Mouse (Mus musculus) neural tube, embryonic 15.5 days (tissue): ENCODE measurements around the gene Sppl3. TPM values are rescaled to one million over a fixed set of nuclear protein-coding genes. Genes with fewer than 3 reads are reported as not detected.

Experiments
- ATAC-seq: fragments of 200-750 bp; cut with Nextera tagmentation; 2 replicates; pipeline ENCODE4 v1.8.0; 2017; ENCODE audit warnings: mild to moderate bottlenecking, moderate TSS enrichment, moderate library complexity; ENCODE audit not compliant: low FRiP score
- H3K27ac ChIP-seq: fragments of 300-500 bp; sonication (generic); replicated peaks from 2 replicates; pipeline ENCODE4 v1.5.1; 2015; ENCODE audit warnings: mild to moderate bottlenecking, inconsistent platforms
- H3K27me3 ChIP-seq: fragments of 300-500 bp; sonication (generic); replicated peaks from 2 replicates; pipeline ENCODE4 v1.6.1; 2015; ENCODE audit warnings: inconsistent platforms
- H3K36me3 ChIP-seq: fragments of 300-500 bp; sonication (generic); 2 replicates; pipeline ENCODE4 v1.6.1; 2015; ENCODE audit warnings: inconsistent platforms
- H3K4me1 ChIP-seq: fragments of 300-500 bp; sonication (generic); 2 replicates; pipeline ENCODE4 v1.6.1; 2015; ENCODE audit warnings: inconsistent platforms
- H3K4me2 ChIP-seq: fragments of 300-500 bp; sonication (generic); 2 replicates; pipeline ENCODE4 v1.6.1; 2015; ENCODE audit warnings: inconsistent platforms, mild to moderate bottlenecking, moderate library complexity
- H3K4me3 ChIP-seq: fragments of 300-500 bp; sonication (generic); replicated peaks from 2 replicates; pipeline ENCODE4 v1.5.1; 2015; ENCODE audit warnings: mild to moderate bottlenecking, inconsistent platforms
- H3K9ac ChIP-seq: fragments of 300-500 bp; sonication (generic); replicated peaks from 2 replicates; pipeline ENCODE4 v1.6.1; 2015; ENCODE audit warnings: mild to moderate bottlenecking, inconsistent platforms
- H3K9me3 ChIP-seq: fragments of 300-500 bp; sonication (generic); replicated peaks from 2 replicates; pipeline ENCODE4 v1.6.1; 2016; ENCODE audit warnings: inconsistent platforms
- WGBS: fragments of 180-500 bp; shearing (Covaris S2); methylation state at CpG from one replicate; pipeline ENCODE4 v1.1.7; 2015; ENCODE audit warnings: mixed read lengths; 5-methylcytosine and 5-hydroxymethylcytosine counted together
- polyA plus RNA-seq: library from polyadenylated mRNA; unstranded; fragments of >200 nt; fragmentation: Nextera tagmentation; extraction: Ambion mirVana; gene quantifications from 2 replicates; pipeline ENCODE4 v1.2.1, GENCODE M21; 2015

Gene Sppl3
- polyA plus RNA-seq, 1 experiment from 2014 or later: 30.9 TPM

DNA sequence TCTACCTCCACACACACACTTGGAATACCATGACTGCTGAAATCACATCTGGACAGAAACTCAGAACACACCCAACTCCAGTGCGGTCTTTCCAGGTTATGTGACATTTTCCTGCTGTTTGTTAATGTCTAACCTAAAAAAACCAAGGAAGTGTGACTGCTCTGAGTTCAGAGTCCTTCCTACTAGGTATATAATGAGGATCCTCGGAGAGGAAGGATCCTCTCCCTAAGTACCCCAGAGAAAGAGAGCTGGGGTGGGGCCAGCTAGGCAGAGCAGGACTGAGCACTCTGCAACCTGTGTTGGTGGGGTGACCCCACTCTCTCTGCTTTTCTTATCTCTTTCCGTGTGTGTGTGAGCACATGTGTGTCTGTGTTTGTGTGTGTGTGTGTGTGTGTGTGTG lies 136.5 kb downstream of the Sppl3 start:
- no peak for ATAC-seq

DNA sequence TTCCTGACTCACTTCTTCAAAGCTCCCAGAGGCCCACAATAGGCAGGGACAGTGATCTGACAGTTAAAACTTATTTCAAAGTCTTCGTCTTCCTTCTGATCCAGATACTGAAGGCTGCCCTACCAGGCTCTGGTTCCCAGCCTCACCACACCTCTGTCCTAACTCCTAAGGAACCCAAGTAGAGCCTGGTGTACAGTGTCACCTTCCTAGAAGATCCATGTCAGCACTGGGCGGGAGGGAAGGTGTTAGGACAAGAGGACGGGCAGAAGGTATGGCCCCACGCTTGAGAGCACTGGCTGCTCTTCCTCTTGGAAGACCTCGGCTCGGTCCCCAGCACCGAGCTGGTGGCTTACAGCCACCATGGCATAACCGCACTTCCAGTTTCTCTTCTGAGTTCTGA lies 137.4 kb downstream of the Sppl3 start:
- H3K4me2 ChIP-seq: no peak overlapping the region
- H3K9ac ChIP-seq: no peak overlapping the region
- H3K27me3 ChIP-seq: no peaks in the 10 kb centered on the region
- peaks cover 10% of the 10 kb centered on the region for H3K4me1 ChIP-seq
- ATAC-seq: no peak
- 96% methylated on average over 8 of the region's 8 CpGs for WGBS
- H3K9me3 ChIP-seq: no peaks in the 10 kb centered on the region
- no peak overlapping the region for H3K4me3 ChIP-seq
- H3K27ac ChIP-seq: no peak overlapping the region
- peaks cover 68% of the 10 kb centered on the region for H3K36me3 ChIP-seq

More for the DNA sequence above, 136.5 kb downstream of the Sppl3 start:
- Histone ChIP-seq H3K27me3 (no peaks in the 10 kb centered on the region), H3K9ac (no peak overlapping the region), H3K9me3 (no peaks in the 10 kb centered on the region), H3K4me3 (no peak overlapping the region), H3K27ac (no peak overlapping the region), H3K36me3 (peaks cover 68% of the 10 kb centered on the region), H3K4me2 (no peak overlapping the region), H3K4me1 (peaks cover 8% of the 10 kb centered on the region)
- WGBS: 92% methylated on average over 3 of the region's 3 CpGs

Other genes starting within 250 kb of the Sppl3 start
- 30.3 and 41.1 TPM in 2 replicates for gene Ankrd13a, start 236.5 kb upstream of the Sppl3 start, polyA plus RNA-seq
- gene Git2, start 235.6 kb upstream of the Sppl3 start, polyA plus RNA-seq: 47.7 and 53.4 TPM in 2 replicates
- 254 and 302 TPM in 2 replicates for gene 1500011B03Rik, start 187.7 kb upstream of the Sppl3 start, polyA plus RNA-seq
- gene 4930519G04Rik, start 157.5 kb upstream of the Sppl3 start, polyA plus RNA-seq: not detected in 2 replicates
- gene Gm9936, start 152.5 kb upstream of the Sppl3 start, polyA plus RNA-seq: 2.0 and 2.1 TPM in 2 replicates
- gene Oasl2, start 114.2 kb upstream of the Sppl3 start, polyA plus RNA-seq: 4.2 and 22.0 TPM in 2 replicates
- gene Oasl1, start 87.9 kb upstream of the Sppl3 start, polyA plus RNA-seq: 0.79 and 1.2 TPM in 2 replicates
- 138 and 147 TPM in 2 replicates for gene 2210016L21Rik, start 69.0 kb upstream of the Sppl3 start, polyA plus RNA-seq
- gene Hnf1a, start 40.0 kb upstream of the Sppl3 start, polyA plus RNA-seq: 0.05 and 1.6 TPM in 2 replicates
- gene Gm10401, start 87.2 kb downstream of the Sppl3 start, polyA plus RNA-seq: 36.7 and 40.5 TPM in 2 replicates
- gene Acads, start 108.2 kb downstream of the Sppl3 start, polyA plus RNA-seq: 22.2 and 35.9 TPM in 2 replicates
- gene Unc119b, start 123.8 kb downstream of the Sppl3 start, polyA plus RNA-seq: 31.1 and 31.8 TPM in 2 replicates
- gene Mlec, start 147.0 kb downstream of the Sppl3 start, polyA plus RNA-seq: 34.3 and 40.4 TPM in 2 replicates
- gene Cabp1, start 183.2 kb downstream of the Sppl3 start, polyA plus RNA-seq: 17.4 and 23.1 TPM in 2 replicates
- 117 and 127 TPM in 2 replicates for gene Pop5, start 224.7 kb downstream of the Sppl3 start, polyA plus RNA-seq